Mouse (Mus musculus) myocyte (in vitro differentiated cells): ENCODE data around the gene Bmpr1b. TPM values are rescaled to one million over a fixed set of nuclear protein-coding genes. Genes with fewer than 3 reads are reported as not detected.

ENCODE experiments used
- H3K27me3 ChIP-seq: one replicate; pipeline ENCODE4 v1.6.1; 2011; ENCODE audit not compliant: control insufficient read depth, insufficient read depth, insufficient read length
- H3K36me3 ChIP-seq: one replicate; pipeline ENCODE4 v1.6.1; 2011; ENCODE audit not compliant: control insufficient read depth, insufficient read depth
- H3K4me2 ChIP-seq: one replicate; pipeline ENCODE4 v1.6.1; 2011; ENCODE audit warnings: low read depth, control low read depth
- H3K4me3 ChIP-seq: one replicate; pipeline ENCODE4 v1.5.1; 2011; ENCODE audit warnings: mild to moderate bottlenecking, control low read depth, moderate library complexity
- H3K79me2 ChIP-seq: one replicate; pipeline ENCODE4 v1.6.1; 2011; ENCODE audit not compliant: control insufficient read depth, insufficient read depth
- H3ac ChIP-seq: one replicate; pipeline ENCODE4 v1.6.1; 2011; ENCODE audit not compliant: control insufficient read depth, insufficient read length
- CEBPB ChIP-seq: IDR thresholded peaks from 2 replicates; pipeline ENCODE4 v1.6.1; 2011; ENCODE audit warnings: mild to moderate bottlenecking, moderate library complexity; ENCODE audit not compliant: poor library complexity, insufficient read depth, severe bottlenecking
- E2F4 ChIP-seq: IDR thresholded peaks from one replicate; pipeline ENCODE4 v1.6.1; 2011; ENCODE audit warnings: mild to moderate bottlenecking, control low read depth, moderate library complexity; ENCODE audit not compliant: insufficient read depth
- MAX ChIP-seq: IDR thresholded peaks from one replicate; pipeline ENCODE4 v1.6.1; 2011; ENCODE audit warnings: low read depth, mild to moderate bottlenecking, control low read depth
- MYOD1 ChIP-seq, 3 experiments: IDR thresholded peaks; one replicate each; pipeline ENCODE4 v1.6.1; 2011; ENCODE audit warnings: control low read depth in 2 of 3, low read depth in 2 of 3, mild to moderate bottlenecking in 2 of 3, moderate library complexity in 1 of 3; ENCODE audit not compliant: insufficient read length in 2 of 3, control insufficient read depth in 1 of 3
- MYOG ChIP-seq, 3 experiments: IDR thresholded peaks; one replicate each; pipeline ENCODE4 v1.6.1; 2011; ENCODE audit warnings: control low read depth in 2 of 3, low read depth in 2 of 3, mild to moderate bottlenecking in 2 of 3; ENCODE audit not compliant: insufficient read length in 2 of 3, control insufficient read depth in 1 of 3, insufficient read depth in 1 of 3
- POLR2A ChIP-seq: IDR thresholded peaks from one replicate; pipeline ENCODE4 v1.6.1; 2011; ENCODE audit warnings: low read depth, mild to moderate bottlenecking, control low read depth, moderate library complexity; ENCODE audit not compliant: insufficient read length
- POLR2AphosphoS2 ChIP-seq: IDR thresholded peaks from one replicate; pipeline ENCODE4 v1.6.1; 2011; ENCODE audit warnings: low read depth, control low read depth; ENCODE audit not compliant: insufficient read length
- REST ChIP-seq: IDR thresholded peaks from one replicate; pipeline ENCODE4 v1.6.1; 2011; ENCODE audit warnings: mild to moderate bottlenecking, control low read depth, moderate library complexity; ENCODE audit not compliant: insufficient read depth, insufficient read length
- SRF ChIP-seq: IDR thresholded peaks from one replicate; pipeline ENCODE4 v1.6.1; 2011; ENCODE audit warnings: low read depth; ENCODE audit not compliant: control insufficient read depth, insufficient read length
- TCF12 ChIP-seq: IDR thresholded peaks from one replicate; pipeline ENCODE4 v1.6.1; 2011; ENCODE audit warnings: mild to moderate bottlenecking, control low read depth; ENCODE audit not compliant: poor library complexity, insufficient read depth, severe bottlenecking
- TCF3 ChIP-seq: IDR thresholded peaks from one replicate; pipeline ENCODE4 v1.6.1; 2011; ENCODE audit warnings: low read depth, control low read depth; ENCODE audit not compliant: insufficient read length
- USF1 ChIP-seq: IDR thresholded peaks from one replicate; pipeline ENCODE4 v1.6.1; 2011; ENCODE audit warnings: low read depth, mild to moderate bottlenecking, control low read depth, moderate library complexity
- polyA plus RNA-seq: library from polyadenylated mRNA; unstranded; fragments of >200 nt; fragmentation: generic; extraction: Trizol; gene quantifications from one replicate; pipeline ENCODE4 v1.2.1, GENCODE M21; 2012; ENCODE audit warnings: missing spikeins

The Bmpr1b gene
- polyA plus RNA-seq, 1 experiment: 0.34 TPM

DNA sequence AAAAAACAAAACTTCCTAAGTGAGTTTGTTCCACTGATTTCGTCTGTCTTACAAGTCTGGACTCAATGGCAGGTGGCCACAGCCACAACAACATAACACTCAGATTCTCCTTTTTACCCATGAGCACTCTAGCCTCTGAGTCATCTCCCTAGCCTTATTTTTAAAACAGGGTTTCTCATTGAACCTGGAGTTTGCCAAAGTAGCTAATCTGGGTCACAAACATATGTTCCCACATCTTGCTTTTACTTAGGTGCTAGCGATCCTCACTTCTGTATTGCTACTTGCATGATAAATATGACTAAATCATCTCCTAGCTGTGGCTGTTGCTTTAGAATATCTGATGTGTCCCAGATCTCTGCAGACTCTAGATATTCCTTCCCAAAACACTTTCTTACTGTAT, 260.1 kb downstream of the Bmpr1b start:
- Histone ChIP-seq H3K4me3 (no peak overlapping the region), H3K27me3 (no peaks in the 10 kb centered on the region), H3K79me2 (no peaks in the 10 kb centered on the region), H3K4me2 (no peak overlapping the region), H3ac (no peak overlapping the region), H3K36me3 (no peaks in the 10 kb centered on the region)
- TF ChIP-seq E2F4 (no peak), POLR2AphosphoS2 (no peak), TCF12 (no peak), REST (no peak), MYOD1 (IDR thresholded peaks at IDR 0.05; ENCODE audit: control insufficient read depth in 1 of 3, insufficient read length in 2 of 3, low read depth in 2 of 3) (no peak), USF1 (no peak), TCF3 (no peak), MYOG (IDR thresholded peaks at IDR 0.05; ENCODE audit: control insufficient read depth in 1 of 3, insufficient read depth in 1 of 3, insufficient read length in 2 of 3, low read depth in 2 of 3) (no peak), POLR2A (no peak), CEBPB (no peak), MAX (no peak), SRF (no peak)

DNA sequence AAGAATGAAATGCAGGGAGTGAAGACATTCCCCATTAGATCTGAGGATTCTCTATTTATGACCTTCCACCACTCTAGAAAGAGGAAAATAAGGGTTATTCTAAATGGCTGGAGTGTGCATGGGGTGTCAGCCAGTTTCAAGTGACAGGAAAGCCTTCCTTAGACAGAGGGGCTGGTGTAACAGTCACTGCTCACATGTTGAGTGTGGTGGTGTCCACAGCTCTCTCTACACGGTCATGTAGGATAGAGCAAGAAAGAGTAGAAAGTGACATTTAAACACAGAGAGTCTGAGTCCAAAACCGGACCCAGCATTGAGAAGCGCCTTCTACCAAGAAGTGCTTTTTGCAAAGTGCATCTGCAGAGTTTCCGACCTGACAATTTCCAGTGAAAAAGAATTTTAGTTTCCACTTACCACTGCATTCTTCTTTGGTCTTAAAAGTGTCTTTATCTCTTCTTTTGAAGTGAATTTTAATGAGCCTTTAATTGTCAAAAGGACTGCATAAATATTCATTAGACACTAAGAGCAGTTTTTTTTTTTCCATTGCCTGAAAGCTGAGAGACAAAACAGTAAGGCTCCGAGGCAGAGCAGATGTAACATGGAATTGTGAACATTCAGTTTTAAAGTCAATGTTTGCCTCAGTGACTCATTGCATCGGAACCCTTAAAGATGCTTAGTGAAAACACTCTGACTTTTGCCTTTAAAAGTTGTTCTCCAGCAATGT, 263.2 kb downstream of the Bmpr1b start:
- Histone ChIP-seq H3K27me3 (no peaks in the 10 kb centered on the region), H3ac (no peak overlapping the region), H3K79me2 (no peaks in the 10 kb centered on the region), H3K4me3 (no peak overlapping the region), H3K4me2 (no peak overlapping the region), H3K36me3 (no peaks in the 10 kb centered on the region)
- TF ChIP-seq MYOG (IDR thresholded peaks at IDR 0.05; ENCODE audit: control insufficient read depth in 1 of 3, insufficient read depth in 1 of 3, insufficient read length in 2 of 3, low read depth in 2 of 3): no peak
- no peak for TF ChIP-seq TCF12
- no peak for TF ChIP-seq POLR2AphosphoS2
- TF ChIP-seq E2F4: no peak
- TF ChIP-seq MYOD1 (IDR thresholded peaks at IDR 0.05; ENCODE audit: control insufficient read depth in 1 of 3, insufficient read length in 2 of 3, low read depth in 2 of 3): no peak
- no peak for TF ChIP-seq TCF3
- TF ChIP-seq REST: no peak
- TF ChIP-seq SRF: no peak
- TF ChIP-seq CEBPB: no peak
- TF ChIP-seq USF1: no peak
- TF ChIP-seq MAX: no peak
- no peak for TF ChIP-seq POLR2A

DNA sequence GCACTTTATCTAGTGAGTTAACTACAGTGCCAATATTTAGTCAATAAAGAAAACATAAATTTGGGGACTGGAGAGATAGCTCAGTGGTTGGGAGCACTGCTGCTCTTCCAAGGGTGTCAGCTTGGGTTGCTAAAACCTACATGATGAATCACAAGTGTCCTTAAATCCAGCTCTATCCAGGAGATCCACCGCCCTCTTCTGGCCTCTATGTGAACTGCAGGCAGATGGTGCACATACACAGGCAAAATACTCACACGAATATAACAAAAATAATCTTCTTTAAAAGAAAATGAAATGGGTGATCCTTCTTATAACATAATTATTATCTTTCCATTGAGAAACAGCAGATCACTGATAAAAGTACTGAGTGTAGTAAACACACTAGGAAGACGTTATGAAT, 268.9 kb downstream of the Bmpr1b start:
- Histone ChIP-seq H3K4me3 (no peak overlapping the region), H3K4me2 (no peak overlapping the region), H3K27me3 (no peaks in the 10 kb centered on the region), H3K36me3 (no peaks in the 10 kb centered on the region), H3ac (no peak overlapping the region), H3K79me2 (no peaks in the 10 kb centered on the region)
- TF ChIP-seq REST (no peak), CEBPB (no peak), USF1 (no peak)

DNA sequence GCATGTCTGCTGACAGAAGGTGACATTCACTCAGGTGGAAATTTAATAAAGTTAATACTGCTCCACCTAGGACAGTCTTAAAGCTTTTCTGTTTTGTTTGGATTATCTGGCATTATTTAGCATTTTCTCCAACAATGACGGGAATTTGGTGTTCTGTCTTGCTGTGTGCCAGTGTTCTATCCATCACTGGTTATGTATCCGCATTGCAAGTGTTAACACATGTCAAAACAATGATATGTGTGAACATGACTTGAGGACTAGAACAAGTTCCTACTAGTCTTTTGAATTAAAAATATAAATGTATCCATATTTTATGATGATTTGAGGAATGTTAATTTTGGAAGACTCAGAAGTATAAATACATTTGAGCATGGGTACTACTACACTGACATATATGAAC, 269.7 kb downstream of the Bmpr1b start:
- H3K27me3 ChIP-seq: no peaks in the 10 kb centered on the region
- H3K4me3 ChIP-seq: no peak overlapping the region
- no peak overlapping the region for H3K4me2 ChIP-seq
- no peak for TF ChIP-seq POLR2A
- TF ChIP-seq E2F4: no peak
- TF ChIP-seq POLR2AphosphoS2: no peak
- no peak for TF ChIP-seq TCF12
- TF ChIP-seq SRF: no peak
- no peak for TF ChIP-seq MAX
- TF ChIP-seq USF1: no peak
- TF ChIP-seq MYOG (IDR thresholded peaks at IDR 0.05; ENCODE audit: control insufficient read depth in 1 of 3, insufficient read depth in 1 of 3, insufficient read length in 2 of 3, low read depth in 2 of 3): no peak
- H3ac ChIP-seq: no peak overlapping the region
- no peaks in the 10 kb centered on the region for H3K79me2 ChIP-seq
- no peaks in the 10 kb centered on the region for H3K36me3 ChIP-seq

DNA sequence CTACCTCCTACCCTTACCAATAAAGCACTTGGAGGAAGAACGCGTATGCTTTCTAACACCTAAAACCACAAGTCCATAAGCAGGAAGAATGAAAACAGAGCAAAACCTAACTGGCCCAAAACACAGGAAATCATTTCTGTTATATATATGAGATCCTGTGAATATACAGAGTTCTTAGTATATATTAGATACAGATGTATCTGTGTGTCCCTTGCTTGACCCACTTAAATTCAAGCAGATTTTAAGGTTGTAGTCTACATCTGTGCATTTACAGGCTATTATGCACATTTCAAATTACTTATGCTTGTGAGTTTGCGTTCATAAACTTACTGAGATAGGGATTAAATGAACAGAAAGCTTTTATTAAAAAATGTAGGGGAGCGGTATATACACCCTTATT, 271.5 kb downstream of the Bmpr1b start:
- Histone ChIP-seq H3K4me3 (no peak overlapping the region), H3K36me3 (no peaks in the 10 kb centered on the region), H3K4me2 (no peak overlapping the region), H3K27me3 (no peaks in the 10 kb centered on the region), H3ac (no peak overlapping the region), H3K79me2 (no peaks in the 10 kb centered on the region)
- TF ChIP-seq TCF3 (no peak), MYOG (IDR thresholded peaks at IDR 0.05; ENCODE audit: control insufficient read depth in 1 of 3, insufficient read depth in 1 of 3, insufficient read length in 2 of 3, low read depth in 2 of 3) (no peak), POLR2A (no peak), TCF12 (no peak)
